Mouse (Mus musculus): ENCODE measurements around the gene Pidd1. TPM values are rescaled to one million over a fixed set of nuclear protein-coding genes. Genes with fewer than 3 reads are reported as not detected.

Pidd1 gene
- polyA plus RNA-seq, 1 experiment, result 4.4 TPM

DNA sequence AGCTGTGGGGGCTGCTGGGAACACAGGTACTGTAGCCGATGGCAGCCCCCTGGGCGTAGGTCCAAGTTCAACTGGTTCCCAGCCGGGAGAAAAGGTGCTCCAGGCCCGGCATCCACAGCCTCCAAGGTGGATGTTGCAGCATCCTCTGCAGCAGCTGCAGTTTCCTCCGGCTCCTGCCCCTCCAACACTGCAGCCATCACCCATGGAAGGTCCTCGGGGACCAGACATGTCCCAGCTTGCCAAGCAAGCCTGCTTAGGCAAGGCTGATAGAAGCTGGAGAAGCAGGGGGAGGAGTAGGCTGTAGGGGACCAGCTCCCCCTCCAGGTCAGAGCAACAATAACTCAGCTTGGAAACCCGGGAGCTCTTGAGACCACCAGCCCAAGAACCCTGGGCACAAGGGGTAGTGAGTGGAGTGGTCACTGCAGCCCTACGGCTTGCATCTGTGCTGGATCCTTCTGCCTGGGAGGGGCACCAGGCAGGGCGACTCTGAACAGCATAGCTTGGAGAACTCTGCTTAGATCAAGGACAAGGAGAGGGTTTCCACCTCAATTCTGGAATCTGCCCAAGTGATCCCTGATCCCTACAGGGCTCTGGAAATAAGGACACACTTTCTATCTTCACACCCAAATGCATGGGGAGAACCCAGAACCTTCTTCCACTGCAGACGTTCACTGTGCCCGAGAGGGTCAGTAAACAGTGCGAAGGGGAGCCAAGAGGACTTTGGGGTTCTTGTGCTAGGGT is 574 bp downstream of the Pidd1 start:
- no peaks in the 10 kb centered on the region for H3K27me3 ChIP-seq (ENCODE audit: control insufficient read depth, insufficient read depth, low read length)
- peaks cover 19% of the 10 kb centered on the region for H3K4me1 ChIP-seq (ENCODE audit: control insufficient read depth, insufficient read depth, low read length)
- DNase-seq, result peak in 1 of 2 experiments; percentile 23
- WGBS, result 23% methylated on average over 12 of the region's 12 CpGs
- H3K4me3 ChIP-seq (replicated peaks; ENCODE audit: insufficient read depth, low read depth, low read length), result peak overlapping the region; percentile 17
- H3K27ac ChIP-seq (ENCODE audit: insufficient read depth, low read length), result no peak overlapping the region
- TF ChIP-seq POLR2A (IDR thresholded peaks at IDR 0.05; ENCODE audit: borderline replicate concordance, insufficient read depth, low read length) (no peak), CTCF (IDR thresholded peaks at IDR 0.05; ENCODE audit: borderline replicate concordance, insufficient read depth, low read depth, low read length) (no peak)

DNA sequence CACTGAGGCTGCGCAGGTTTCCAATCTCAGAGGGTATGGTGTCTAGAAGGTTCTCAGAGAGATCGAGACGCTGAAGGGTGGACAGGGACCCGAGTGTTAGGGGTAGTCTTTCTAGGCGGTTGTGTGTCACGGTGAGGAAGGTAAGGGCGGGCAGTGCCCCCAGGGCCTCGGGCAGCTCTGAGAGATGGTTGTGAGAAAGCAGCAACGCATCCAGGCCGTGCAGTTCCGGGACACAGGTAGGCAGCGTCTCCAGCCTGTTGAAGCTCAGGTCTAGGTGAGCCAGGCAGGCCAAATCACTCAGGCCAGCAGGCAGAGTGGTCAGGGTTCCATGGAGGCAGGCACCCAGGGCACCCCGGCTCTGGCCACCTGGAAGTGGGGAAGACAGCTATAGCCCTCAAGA is 1.6 kb downstream of the Pidd1 start:
- peak in 1 of 2 experiments; percentile 8 for DNase-seq
- H3K27ac ChIP-seq (ENCODE audit: insufficient read depth, low read length), result no peak overlapping the region
- H3K4me3 ChIP-seq (replicated peaks; ENCODE audit: insufficient read depth, low read depth, low read length), result no peak overlapping the region
- H3K4me1 ChIP-seq (ENCODE audit: control insufficient read depth, insufficient read depth, low read length), result peaks cover 26% of the 10 kb centered on the region
- no peak for TF ChIP-seq POLR2A (IDR thresholded peaks at IDR 0.05; ENCODE audit: borderline replicate concordance, insufficient read depth, low read length)
- TF ChIP-seq CTCF (IDR thresholded peaks at IDR 0.05; ENCODE audit: borderline replicate concordance, insufficient read depth, low read depth, low read length), result no peak
- no peaks in the 10 kb centered on the region for H3K27me3 ChIP-seq (ENCODE audit: control insufficient read depth, insufficient read depth, low read length)
- WGBS, result 88% methylated on average over 13 of the region's 13 CpGs

GRCm38 (mm10) chr7:141441460-141441859 is 2.4 kb downstream of the Pidd1 start:
- peak in 1 of 2 experiments; percentile 17 for DNase-seq
- Histone ChIP-seq H3K4me3 (replicated peaks; ENCODE audit: insufficient read depth, low read depth, low read length) (no peak overlapping the region), H3K27ac (ENCODE audit: insufficient read depth, low read length) (no peak overlapping the region), H3K27me3 (ENCODE audit: control insufficient read depth, insufficient read depth, low read length) (no peaks in the 10 kb centered on the region), H3K4me1 (ENCODE audit: control insufficient read depth, insufficient read depth, low read length) (peaks cover 26% of the 10 kb centered on the region)
- WGBS, result 93% methylated on average over 9 of the region's 9 CpGs
- TF ChIP-seq CTCF (IDR thresholded peaks at IDR 0.05; ENCODE audit: borderline replicate concordance, insufficient read depth, low read depth, low read length) (no peak), POLR2A (IDR thresholded peaks at IDR 0.05; ENCODE audit: borderline replicate concordance, insufficient read depth, low read length) (no peak)

DNA sequence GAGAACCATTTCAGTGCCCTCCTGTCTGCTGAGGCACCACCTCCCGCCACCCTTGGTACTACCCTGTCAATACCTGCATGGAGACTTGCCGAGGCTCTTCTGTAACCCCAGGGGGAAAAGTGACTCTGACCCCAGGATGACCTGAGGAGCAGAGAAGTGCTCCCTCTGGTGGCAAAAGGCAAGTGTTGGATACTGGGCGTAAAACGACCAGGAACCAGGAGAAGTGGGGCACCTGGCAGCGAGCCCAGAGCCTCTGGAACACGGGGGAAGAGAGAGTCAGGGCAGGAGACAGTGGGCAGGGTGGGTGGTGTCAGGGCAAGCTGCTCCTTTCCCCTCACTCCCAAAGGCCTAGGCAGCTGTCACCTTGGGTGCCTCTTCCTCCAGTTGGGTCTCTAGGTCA is 3.2 kb downstream of the Pidd1 start:
- peak; percentile 70 to 72 for DNase-seq
- Histone ChIP-seq H3K27me3 (ENCODE audit: control insufficient read depth, insufficient read depth, low read length) (no peaks in the 10 kb centered on the region), H3K27ac (ENCODE audit: insufficient read depth, low read length) (no peak overlapping the region), H3K4me3 (replicated peaks; ENCODE audit: insufficient read depth, low read depth, low read length) (no peak overlapping the region), H3K4me1 (ENCODE audit: control insufficient read depth, insufficient read depth, low read length) (peaks cover 31% of the 10 kb centered on the region)
- WGBS, result 18% methylated on average over 6 of the region's 6 CpGs
- TF ChIP-seq CTCF (IDR thresholded peaks at IDR 0.05; ENCODE audit: borderline replicate concordance, insufficient read depth, low read depth, low read length), result peak; percentile 80
- TF ChIP-seq POLR2A (IDR thresholded peaks at IDR 0.05; ENCODE audit: borderline replicate concordance, insufficient read depth, low read length), result no peak

DNA sequence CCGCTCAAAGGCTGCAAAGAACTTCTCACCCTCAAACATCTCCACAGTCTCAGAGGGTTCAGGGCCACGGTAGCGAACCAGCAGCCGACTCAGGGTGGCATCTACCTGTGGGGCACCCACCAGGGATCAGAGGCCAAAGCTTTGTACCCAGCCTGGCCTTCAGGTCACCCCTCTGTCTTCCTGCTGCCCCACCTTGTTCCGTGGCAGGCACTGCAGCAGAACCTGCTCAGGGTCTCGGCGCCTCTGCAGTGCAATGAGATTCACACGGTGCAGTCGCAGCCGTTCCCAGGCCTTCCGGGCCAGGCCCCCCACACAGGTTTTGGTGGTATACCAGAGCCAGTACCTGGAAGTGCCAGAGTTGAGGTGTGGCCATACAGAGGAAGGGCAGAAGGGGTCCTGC is 4.0 kb downstream of the Pidd1 start:
- WGBS, result 94% methylated on average over 11 of the region's 11 CpGs
- no peak overlapping the region for H3K4me3 ChIP-seq (replicated peaks; ENCODE audit: insufficient read depth, low read depth, low read length)

DNA sequence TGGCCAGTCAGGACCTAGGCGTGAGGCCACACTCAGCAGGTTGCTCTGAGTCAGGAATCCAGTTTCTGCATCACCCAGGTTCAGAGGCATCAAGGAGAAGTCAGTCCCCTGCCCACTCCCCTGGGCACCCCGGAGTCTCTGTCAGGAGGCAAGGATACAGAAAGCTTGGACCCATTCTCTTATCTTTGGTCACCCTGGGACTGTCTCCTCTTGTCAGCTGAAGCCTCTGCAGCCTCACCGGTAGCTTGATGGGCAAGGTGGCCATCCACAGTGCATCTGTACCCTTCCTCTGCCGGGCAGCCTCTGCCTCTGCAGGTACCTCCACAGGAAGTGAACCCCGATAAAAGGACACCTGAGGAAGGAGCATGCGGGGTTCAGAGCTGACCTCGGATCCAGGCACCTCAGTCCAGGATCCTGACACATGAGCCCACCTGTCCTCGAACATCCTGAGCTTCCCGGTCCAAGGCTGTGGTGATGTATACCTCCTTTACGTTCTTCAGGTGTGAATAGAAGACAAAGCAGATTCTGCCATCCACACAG is 4.6 kb downstream of the Pidd1 start:
- Histone ChIP-seq H3K27me3 (ENCODE audit: control insufficient read depth, insufficient read depth, low read length) (no peaks in the 10 kb centered on the region), H3K27ac (ENCODE audit: insufficient read depth, low read length) (0 out of 2 replicates have a peak overlapping the region, but pooled peaks have one; percentile 22), H3K4me3 (replicated peaks; ENCODE audit: insufficient read depth, low read depth, low read length) (no peak overlapping the region), H3K4me1 (ENCODE audit: control insufficient read depth, insufficient read depth, low read length) (peaks cover 32% of the 10 kb centered on the region)
- DNase-seq, result peak in 1 of 2 experiments; percentile 25
- 86% methylated on average over 10 of the region's 10 CpGs for WGBS
- TF ChIP-seq POLR2A (IDR thresholded peaks at IDR 0.05; ENCODE audit: borderline replicate concordance, insufficient read depth, low read length), result no peak
- no peak for TF ChIP-seq CTCF (IDR thresholded peaks at IDR 0.05; ENCODE audit: borderline replicate concordance, insufficient read depth, low read depth, low read length)

More for the DNA sequence above, 4.0 kb downstream of the Pidd1 start:
- peak; percentile 21 to 32 for DNase-seq
- TF ChIP-seq POLR2A (IDR thresholded peaks at IDR 0.05; ENCODE audit: borderline replicate concordance, insufficient read depth, low read length) (no peak), CTCF (IDR thresholded peaks at IDR 0.05; ENCODE audit: borderline replicate concordance, insufficient read depth, low read depth, low read length) (no peak)
- no peak overlapping the region for H3K27ac ChIP-seq (ENCODE audit: insufficient read depth, low read length)
- H3K4me1 ChIP-seq (ENCODE audit: control insufficient read depth, insufficient read depth, low read length), result peaks cover 32% of the 10 kb centered on the region
- no peaks in the 10 kb centered on the region for H3K27me3 ChIP-seq (ENCODE audit: control insufficient read depth, insufficient read depth, low read length)

- WGBS, result 16% methylated on average over 12 of the region's 12 CpGs
- Histone ChIP-seq H3K4me1 (ENCODE audit: control insufficient read depth, insufficient read depth, low read length) (peaks cover 32% of the 10 kb centered on the region), H3K27me3 (ENCODE audit: control insufficient read depth, insufficient read depth, low read length) (no peaks in the 10 kb centered on the region), H3K27ac (ENCODE audit: insufficient read depth, low read length) (peak overlapping the region; percentile 99), H3K4me3 (replicated peaks; ENCODE audit: insufficient read depth, low read depth, low read length) (no peak overlapping the region)
- TF ChIP-seq POLR2A (IDR thresholded peaks at IDR 0.05; ENCODE audit: borderline replicate concordance, insufficient read depth, low read length) (no peak), CTCF (IDR thresholded peaks at IDR 0.05; ENCODE audit: borderline replicate concordance, insufficient read depth, low read depth, low read length) (no peak)
- peak; percentile 82 to 91 for DNase-seq
These were observed 5.4 kb downstream of the Pidd1 start for GRCm38 (mm10) chr7:141438201-141438968.
